Mouse (Mus musculus) forebrain, embryonic 16.5 days (tissue): Measurements from ENCODE around the gene Slc9a3r1. TPM values are rescaled to one million over a fixed set of nuclear protein-coding genes. Genes with fewer than 3 reads are reported as not detected.

ENCODE experiments used
- ATAC-seq: fragments of 200-750 bp; cut with Nextera tagmentation; 2 replicates; pipeline ENCODE4 v1.8.0; 2017; ENCODE audit warnings: mild to moderate bottlenecking, moderate library complexity
- H3K27ac ChIP-seq: fragments of 300-500 bp; sonication (generic); 2 replicates; pipeline ENCODE4 v1.5.1; 2014; ENCODE audit warnings: low read length, control low read depth
- H3K27me3 ChIP-seq: fragments of 300-500 bp; sonication (generic); replicated peaks from 2 replicates; pipeline ENCODE4 v1.6.1; 2014; ENCODE audit warnings: low read length; ENCODE audit not compliant: control insufficient read depth, insufficient read depth
- H3K36me3 ChIP-seq: fragments of 300-500 bp; sonication (generic); 2 replicates; pipeline ENCODE4 v1.6.1; 2014; ENCODE audit not compliant: control insufficient read depth, insufficient read depth
- H3K4me1 ChIP-seq: fragments of 300-500 bp; sonication (generic); replicated peaks from 2 replicates; pipeline ENCODE4 v1.6.1; 2014; ENCODE audit warnings: low read length; ENCODE audit not compliant: control insufficient read depth, insufficient read depth
- H3K4me2 ChIP-seq: fragments of 300-500 bp; sonication (generic); 2 replicates; pipeline ENCODE4 v1.6.1; 2014; ENCODE audit warnings: mild to moderate bottlenecking, low read length, control low read depth
- H3K4me3 ChIP-seq: fragments of 300-500 bp; sonication (generic); replicated peaks from 2 replicates; pipeline ENCODE4 v1.5.1; 2014; ENCODE audit warnings: mild to moderate bottlenecking, low read length, control low read depth
- H3K9ac ChIP-seq: fragments of 300-500 bp; sonication (generic); replicated peaks from 2 replicates; pipeline ENCODE4 v1.6.1; 2014; ENCODE audit warnings: low read depth, low read length, control low read depth
- H3K9me3 ChIP-seq: fragments of 300-500 bp; sonication (generic); 2 replicates; pipeline ENCODE4 v1.6.1; 2016; ENCODE audit warnings: low read length; ENCODE audit not compliant: control insufficient read depth
- WGBS: fragments of 180-500 bp; shearing (Covaris S2); extraction: QIAGEN DNeasy Blood & Tissue Kit; methylation state at CpG from one replicate; pipeline ENCODE4 v1.1.7; 2014; 5-methylcytosine and 5-hydroxymethylcytosine counted together
- polyA plus RNA-seq: library from polyadenylated mRNA; unstranded; fragments of >200 nt; fragmentation: Nextera tagmentation; extraction: Ambion mirVana; gene quantifications from 2 replicates; pipeline ENCODE4 v1.2.1, GENCODE M21; 2015

Gene Slc9a3r1
- polyA plus RNA-seq, 1 experiment from 2014 or later = 49.9 TPM

GRCm38 (mm10) chr11:115198932-115199384 is 35.8 kb downstream of the Slc9a3r1 start:
- H3K27ac ChIP-seq = no peak overlapping the region
- H3K4me1 ChIP-seq = no peaks in the 10 kb centered on the region
- no peak overlapping the region for H3K9ac ChIP-seq
- ATAC-seq = no peak
- no peaks in the 10 kb centered on the region for H3K9me3 ChIP-seq
- WGBS = 54% methylated on average over 12 of the region's 12 CpGs
- no peak overlapping the region for H3K4me3 ChIP-seq
- H3K27me3 ChIP-seq = no peaks in the 10 kb centered on the region
- H3K4me2 ChIP-seq = no peak overlapping the region
- H3K36me3 ChIP-seq = peaks cover 7% of the 10 kb centered on the region; the same call in 1 of the 2 replicates

- H3K9ac ChIP-seq = no peak overlapping the region
- H3K4me3 ChIP-seq = no peak overlapping the region
- H3K4me2 ChIP-seq = no peak overlapping the region
- no peaks in the 10 kb centered on the region for H3K4me1 ChIP-seq
- 91% methylated on average over 4 of the region's 4 CpGs for WGBS
- no peak overlapping the region for H3K27ac ChIP-seq
- peaks cover 10% of the 10 kb centered on the region; the same call in 1 of the 2 replicates for H3K36me3 ChIP-seq
- no peaks in the 10 kb centered on the region for H3K27me3 ChIP-seq
- no peak for ATAC-seq
- H3K9me3 ChIP-seq = no peaks in the 10 kb centered on the region
These were observed 37.4 kb downstream of the Slc9a3r1 start for GRCm38 (mm10) chr11:115200520-115200919.

DNA sequence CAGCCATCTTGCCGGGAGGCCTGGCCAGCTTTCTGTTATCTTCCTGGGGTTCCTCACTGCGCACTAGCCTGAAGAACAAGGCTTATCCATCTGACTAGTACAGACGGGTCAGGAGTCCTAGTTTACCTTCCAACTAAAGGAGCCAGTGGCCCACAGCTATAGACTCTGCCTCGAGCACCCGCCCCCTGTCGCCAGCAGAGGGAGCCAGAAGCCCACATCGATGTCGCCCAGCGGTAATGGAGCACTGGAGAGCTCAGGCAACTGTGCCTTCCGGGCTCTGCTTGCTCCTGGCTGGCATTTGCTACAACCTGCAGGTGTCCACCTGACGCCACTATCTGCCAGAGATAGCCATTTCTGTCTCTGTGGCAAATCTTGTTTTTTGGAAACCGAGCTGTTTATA is 39.2 kb downstream of the Slc9a3r1 start:
- Histone ChIP-seq H3K4me1 (no peaks in the 10 kb centered on the region), H3K27ac (no peak overlapping the region), H3K27me3 (no peaks in the 10 kb centered on the region), H3K4me3 (no peak overlapping the region), H3K9me3 (no peaks in the 10 kb centered on the region), H3K36me3 (peaks cover 13% of the 10 kb centered on the region; the same call in 1 of the 2 replicates), H3K9ac (no peak overlapping the region), H3K4me2 (no peak overlapping the region)
- 18% methylated on average over 12 of the region's 12 CpGs for WGBS
- ATAC-seq = peak; percentile 93

DNA sequence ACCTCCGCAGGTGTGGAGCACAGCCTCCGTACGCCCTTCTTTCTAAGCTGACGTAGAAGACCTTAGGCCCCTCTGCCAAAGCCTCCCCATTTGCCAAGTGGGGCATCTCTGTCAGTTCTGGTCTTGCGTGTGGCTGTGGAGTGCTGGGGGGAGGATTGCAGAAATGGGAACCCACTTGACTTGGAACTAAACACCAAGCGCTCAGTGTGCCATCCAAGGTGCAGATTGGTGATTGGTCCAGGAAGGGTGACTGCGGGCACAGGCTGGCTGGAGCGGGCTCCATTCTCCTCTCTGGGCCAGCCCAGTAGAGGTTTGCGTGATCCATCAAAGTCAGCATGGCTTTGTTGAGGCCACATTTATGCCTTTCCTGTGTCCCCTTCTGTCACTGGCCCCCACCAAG is 39.6 kb downstream of the Slc9a3r1 start:
- Histone ChIP-seq H3K4me1 (no peaks in the 10 kb centered on the region; the same call in 1 of the 2 replicates), H3K4me3 (no peak overlapping the region), H3K4me2 (no peak overlapping the region), H3K27me3 (no peaks in the 10 kb centered on the region), H3K9me3 (no peaks in the 10 kb centered on the region), H3K9ac (no peak overlapping the region), H3K27ac (no peak overlapping the region), H3K36me3 (peaks cover 13% of the 10 kb centered on the region; the same call in 1 of the 2 replicates)
- WGBS = 92% methylated on average over 9 of the region's 9 CpGs
- ATAC-seq = 0 out of 2 replicates have a peak, but pooled peaks have one; percentile 37

DNA sequence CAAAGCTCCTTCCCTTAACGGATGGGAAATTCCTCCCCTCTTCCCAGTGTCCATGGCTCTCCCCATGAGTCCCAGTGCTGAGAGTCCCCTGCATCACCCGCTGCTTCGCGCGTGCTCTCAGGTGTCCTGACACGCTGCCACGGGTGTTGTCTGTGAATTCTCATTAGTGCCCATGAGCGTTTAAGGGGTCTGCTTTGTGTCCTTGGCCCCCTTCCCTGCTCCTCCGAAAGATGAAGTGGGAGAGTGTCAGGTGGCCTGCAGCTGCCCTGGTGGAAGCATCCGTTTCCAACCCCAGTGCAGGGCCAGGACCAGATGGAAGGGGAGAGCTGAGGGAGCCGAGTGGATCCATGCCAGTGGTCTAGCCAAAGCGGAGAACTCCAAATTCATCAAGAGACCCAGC is 45.0 kb downstream of the Slc9a3r1 start:
- no peaks in the 10 kb centered on the region for H3K9me3 ChIP-seq
- H3K4me3 ChIP-seq = no peak overlapping the region
- H3K27me3 ChIP-seq = no peaks in the 10 kb centered on the region
- no peak overlapping the region for H3K4me2 ChIP-seq
- WGBS = 70% methylated on average over 12 of the region's 12 CpGs
- H3K4me1 ChIP-seq = peaks cover 4% of the 10 kb centered on the region
- no peak overlapping the region for H3K27ac ChIP-seq
- ATAC-seq = no peak
- H3K36me3 ChIP-seq = peaks cover 6% of the 10 kb centered on the region; the same call in 1 of the 2 replicates
- no peak overlapping the region for H3K9ac ChIP-seq

DNA sequence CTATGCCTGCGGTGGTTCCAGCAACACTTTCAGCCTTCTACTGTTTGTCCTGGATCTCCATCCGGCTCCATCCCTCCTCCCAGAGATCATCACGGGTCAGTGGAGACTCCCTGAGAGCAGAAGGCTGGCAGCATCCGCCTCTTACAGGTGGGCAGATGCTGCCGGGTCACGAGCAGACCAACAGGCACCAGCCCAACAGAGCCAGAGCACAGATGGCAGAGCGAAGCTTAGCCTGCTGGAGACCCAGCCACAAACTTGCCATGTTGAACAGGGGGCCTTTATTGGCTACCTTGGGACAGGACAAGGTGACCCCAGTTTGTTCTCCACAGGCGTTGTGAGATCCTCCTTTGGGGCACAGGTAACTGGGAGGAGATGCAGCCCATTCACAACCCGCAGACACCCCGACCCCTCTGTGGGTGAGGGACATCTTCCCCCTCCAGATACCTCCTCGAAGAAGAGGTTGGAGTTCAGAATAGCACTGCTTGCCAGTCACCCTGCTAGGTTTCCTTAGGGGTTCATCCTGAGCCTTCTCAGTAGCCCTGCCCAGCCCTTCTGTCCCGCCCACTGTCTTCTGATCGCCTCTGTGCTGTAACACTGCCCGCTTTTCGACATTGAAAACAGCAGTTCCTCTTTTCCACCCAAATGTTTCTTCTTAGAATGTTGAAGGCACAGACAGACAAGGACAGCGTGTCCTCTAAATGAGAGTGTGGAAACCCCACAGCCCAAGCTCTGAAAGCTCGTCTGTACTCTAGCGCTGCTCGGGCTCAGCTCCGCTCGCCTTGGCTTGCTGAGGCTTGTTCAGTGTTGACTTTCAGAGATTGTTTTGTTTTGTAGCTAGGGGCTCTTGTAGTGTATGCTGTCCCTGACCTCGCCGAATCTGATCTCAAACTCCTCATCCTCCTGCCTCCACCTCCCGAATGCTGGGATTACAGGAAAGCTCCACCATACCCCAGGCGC is 45.9 kb downstream of the Slc9a3r1 start:
- no peaks in the 10 kb centered on the region for H3K9me3 ChIP-seq
- H3K9ac ChIP-seq = no peak overlapping the region
- peaks cover 4% of the 10 kb centered on the region for H3K4me1 ChIP-seq
- no peak overlapping the region for H3K4me2 ChIP-seq
- H3K4me3 ChIP-seq = no peak overlapping the region
- H3K27me3 ChIP-seq = no peaks in the 10 kb centered on the region
- ATAC-seq = no peak
- H3K36me3 ChIP-seq = peaks cover 6% of the 10 kb centered on the region; the same call in 1 of the 2 replicates
- WGBS = 78% methylated on average over 25 of the region's 25 CpGs
- no peak overlapping the region for H3K27ac ChIP-seq

- no peak overlapping the region for H3K27ac ChIP-seq
- no peak overlapping the region for H3K4me3 ChIP-seq
- no peaks in the 10 kb centered on the region for H3K27me3 ChIP-seq
- WGBS = 80% methylated on average over 7 of the region's 7 CpGs
- no peaks in the 10 kb centered on the region for H3K9me3 ChIP-seq
- peaks cover 4% of the 10 kb centered on the region for H3K4me1 ChIP-seq
- H3K4me2 ChIP-seq = no peak overlapping the region
- no peak overlapping the region for H3K9ac ChIP-seq
- peaks cover 6% of the 10 kb centered on the region; the same call in 1 of the 2 replicates for H3K36me3 ChIP-seq
- ATAC-seq = no peak
These were observed 46.8 kb downstream of the Slc9a3r1 start for GRCm38 (mm10) chr11:115209958-115210357.

- Histone ChIP-seq H3K4me3 (no peak overlapping the region), H3K4me2 (no peak overlapping the region), H3K4me1 (peaks cover 5% of the 10 kb centered on the region), H3K9me3 (no peaks in the 10 kb centered on the region), H3K27ac (no peak overlapping the region), H3K36me3 (no peaks in the 10 kb centered on the region), H3K27me3 (no peaks in the 10 kb centered on the region), H3K9ac (no peak overlapping the region)
- no peak for ATAC-seq
- WGBS = 57% methylated on average over 13 of the region's 13 CpGs
These were observed 49.0 kb downstream of the Slc9a3r1 start for GRCm38 (mm10) chr11:115212116-115212515.

DNA sequence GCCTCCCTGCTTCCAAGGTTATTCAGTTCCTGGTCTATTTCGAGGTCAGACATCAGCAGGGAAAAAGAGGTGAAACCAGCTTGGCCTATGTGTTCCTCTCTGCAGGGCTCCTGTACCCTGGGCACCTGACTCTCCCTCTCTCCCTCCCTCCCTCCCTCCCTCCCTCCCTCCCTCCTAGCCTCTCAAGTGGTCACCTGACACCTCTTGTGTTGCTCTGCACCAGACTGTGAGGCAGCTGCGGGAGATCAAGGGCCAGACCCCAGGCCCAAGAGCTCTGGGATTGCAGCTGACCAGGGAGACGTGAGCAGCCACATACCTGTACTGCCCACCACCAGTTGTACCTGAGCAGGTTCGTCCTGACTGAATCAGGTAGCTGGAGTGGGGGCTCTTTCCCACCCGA is 52.0 kb downstream of the Slc9a3r1 start:
- ATAC-seq = no peak
- Histone ChIP-seq H3K4me3 (no peak overlapping the region), H3K27ac (no peak overlapping the region), H3K9me3 (no peaks in the 10 kb centered on the region), H3K4me2 (no peak overlapping the region), H3K4me1 (peaks cover 10% of the 10 kb centered on the region), H3K9ac (no peak overlapping the region), H3K36me3 (no peaks in the 10 kb centered on the region), H3K27me3 (no peaks in the 10 kb centered on the region)
- 44% methylated on average over 5 of the region's 5 CpGs for WGBS
